Mouse (Mus musculus) kidney, adult 9 months (tissue): ENCODE results near the gene Ahsa2.
"Not testable (repeated sequence)": the region's sequence is repeated elsewhere in the genome, so short reads cannot be mapped to it uniquely, and the experiment has no call there.

Source experiments
- DNase-seq: peaks from one replicate; pipeline ENCODE4 v3.0.0; 2022

Ahsa2 gene

GRCm38 (mm10) chr11:23497718-23498509, at the start of gene Ahsa2:
TSS of gene Ahsa2 (minus strand) at chr11:23498030.
- peak; percentile 97 for DNase-seq

GRCm38 (mm10) chr11:23537446-23537845, 39.6 kb upstream of the Ahsa2 start:
- no peak for DNase-seq

- DNase-seq = no peak
Observed at GRCm38 (mm10) chr11:23520473-23521205, 22.8 kb upstream of the Ahsa2 start, which contains the start of gene 1700093K21Rik. TSS of gene 1700093K21Rik (minus strand) at chr11:23521155.

- no peak for DNase-seq
Observed at GRCm38 (mm10) chr11:23518981-23519380, 21.2 kb upstream of the Ahsa2 start.

GRCm38 (mm10) chr11:23515315-23515714, 17.5 kb upstream of the Ahsa2 start:
- no peak for DNase-seq

GRCm38 (mm10) chr11:23514785-23515184, 17.0 kb upstream of the Ahsa2 start:
- DNase-seq = not testable (repeated sequence)

- not testable (repeated sequence) for DNase-seq
Observed at GRCm38 (mm10) chr11:23504801-23505200, 7.0 kb upstream of the Ahsa2 start.

- no peak for DNase-seq
Observed at GRCm38 (mm10) chr11:23498609-23499008, 779 bp upstream of the Ahsa2 start.

GRCm38 (mm10) chr11:23497335-23497717, 504 bp downstream of the Ahsa2 start:
- peak; percentile 65 for DNase-seq

- no peak for DNase-seq
Observed at GRCm38 (mm10) chr11:23496661-23497060, 1.2 kb downstream of the Ahsa2 start.

- DNase-seq = no peak
Observed at GRCm38 (mm10) chr11:23495231-23495630, 2.6 kb downstream of the Ahsa2 start.

- no peak for DNase-seq
Observed at GRCm38 (mm10) chr11:23492048-23492790, 5.6 kb downstream of the Ahsa2 start.

GRCm38 (mm10) chr11:23489955-23490354, 7.9 kb downstream of the Ahsa2 start:
- DNase-seq = no peak

- DNase-seq = not testable (repeated sequence)
Observed at GRCm38 (mm10) chr11:23465862-23466261, 32.0 kb downstream of the Ahsa2 start.
